Mouse (Mus musculus) small intestine, adult 2 months (tissue): ENCODE results near the gene Zfp975.
"Not testable (repeated sequence)": the region's sequence is repeated elsewhere in the genome, so short reads cannot be mapped to it uniquely, and the experiment has no call there.

Experiments used
- CTCF ChIP-seq: fragments of 200-500 bp; IDR thresholded peaks from 2 replicates; pipeline ENCODE4 v1.5.1; 2012; ENCODE audit warnings: low read depth, mild to moderate bottlenecking, control low read depth, inconsistent platforms, low read length, moderate library complexity, mixed read lengths; ENCODE audit not compliant: insufficient replicate concordance, insufficient read length; ENCODE audit errors: extremely low read depth
- POLR2A ChIP-seq: fragments of 200-500 bp; IDR thresholded peaks from 2 replicates; pipeline ENCODE4 v1.6.1; 2012; ENCODE audit warnings: low read depth, mild to moderate bottlenecking, control low read depth, inconsistent platforms, low read length, moderate library complexity

DNA sequence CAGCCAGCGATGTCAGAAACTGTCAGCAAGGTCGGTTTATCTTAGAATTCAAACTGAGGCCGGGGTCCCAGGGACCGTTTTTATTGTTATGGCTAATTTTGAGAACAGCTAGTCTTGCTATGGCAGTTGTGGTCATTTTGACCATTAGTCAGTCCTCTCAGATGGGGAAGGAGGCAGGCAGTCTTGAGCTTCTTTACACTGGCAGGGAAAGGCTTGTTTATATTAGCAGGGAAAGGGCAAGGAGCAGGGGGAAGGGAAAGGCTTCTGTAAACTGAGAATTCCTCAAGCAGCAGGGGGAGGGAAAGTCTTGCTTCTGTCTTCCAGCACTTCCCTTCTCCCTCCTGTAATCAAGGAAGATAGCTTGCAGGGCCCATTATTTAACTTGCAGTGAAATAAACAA is 709 bp upstream of the Zfp975 start:
- TF ChIP-seq CTCF, POLR2A: not testable (repeated sequence)
